Mouse (Mus musculus) hindbrain, embryonic 13.5 days (tissue): ENCODE results near the gene Kcnj16. TPM values are rescaled to one million over a fixed set of nuclear protein-coding genes. Genes with fewer than 3 reads are reported as not detected.

Experiments
- ATAC-seq: fragments of 200-750 bp; cut with Nextera tagmentation; 2 replicates; pipeline ENCODE4 v1.8.0; 2017; ENCODE audit warnings: moderate TSS enrichment; ENCODE audit not compliant: low FRiP score
- H3K27ac ChIP-seq: fragments of 300-500 bp; sonication (generic); 2 replicates; pipeline ENCODE4 v1.5.1; 2015; ENCODE audit warnings: inconsistent platforms, mild to moderate bottlenecking, moderate library complexity
- H3K27me3 ChIP-seq: fragments of 300-500 bp; sonication (generic); 2 replicates; pipeline ENCODE4 v1.6.1; 2015; ENCODE audit warnings: mild to moderate bottlenecking, inconsistent platforms
- H3K36me3 ChIP-seq: fragments of 300-500 bp; sonication (generic); 2 replicates; pipeline ENCODE4 v1.6.1; 2015; ENCODE audit warnings: mild to moderate bottlenecking, inconsistent platforms
- H3K4me1 ChIP-seq: fragments of 300-500 bp; sonication (generic); replicated peaks from 2 replicates; pipeline ENCODE4 v1.6.1; 2015; ENCODE audit warnings: inconsistent platforms
- H3K4me2 ChIP-seq: fragments of 300-500 bp; sonication (generic); 2 replicates; pipeline ENCODE4 v1.6.1; 2015; ENCODE audit warnings: inconsistent platforms, mild to moderate bottlenecking, moderate library complexity
- H3K4me3 ChIP-seq: fragments of 300-500 bp; sonication (generic); 2 replicates; pipeline ENCODE4 v1.5.1; 2015; ENCODE audit warnings: mild to moderate bottlenecking, inconsistent platforms
- H3K9ac ChIP-seq: fragments of 300-500 bp; sonication (generic); 2 replicates; pipeline ENCODE4 v1.6.1; 2015; ENCODE audit warnings: mild to moderate bottlenecking, inconsistent platforms
- H3K9me3 ChIP-seq: fragments of 300-500 bp; sonication (generic); 2 replicates; pipeline ENCODE4 v1.6.1; 2016; ENCODE audit warnings: inconsistent platforms
- WGBS: fragments of 180-500 bp; shearing (Covaris S2); methylation state at CpG from one replicate; pipeline ENCODE4 v1.1.7; 2015; 5-methylcytosine and 5-hydroxymethylcytosine counted together
- polyA plus RNA-seq: library from polyadenylated mRNA; unstranded; fragments of >200 nt; fragmentation: Nextera tagmentation; extraction: Ambion mirVana; gene quantifications from 2 replicates; pipeline ENCODE4 v1.2.1, GENCODE M21; 2015

Kcnj16 gene
- polyA plus RNA-seq, 1 experiment from 2014 or later: 0.36 TPM

DNA sequence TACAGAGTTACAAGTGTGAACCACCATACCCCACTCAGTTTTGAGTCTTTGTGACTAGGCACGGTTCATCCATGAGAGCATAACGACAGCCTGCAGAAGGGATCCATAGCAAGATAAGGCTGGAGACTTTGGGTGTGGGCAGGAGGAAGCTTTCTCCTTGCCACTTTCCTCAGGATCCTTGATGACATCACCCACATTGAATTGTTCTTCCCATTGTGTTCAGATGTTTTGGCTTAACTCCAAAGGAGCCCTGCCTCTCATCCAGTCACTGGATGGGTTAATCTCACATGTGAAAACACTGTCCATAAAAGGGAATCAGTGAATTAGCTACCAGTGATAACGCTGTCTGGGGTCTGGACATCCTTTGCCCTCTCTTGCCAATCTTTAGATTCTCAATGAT lies 37.3 kb downstream of the Kcnj16 start:
- ATAC-seq: no peak
- Histone ChIP-seq H3K9me3 (no peaks in the 10 kb centered on the region), H3K36me3 (no peaks in the 10 kb centered on the region), H3K4me1 (no peaks in the 10 kb centered on the region), H3K27ac (no peak overlapping the region), H3K9ac (no peak overlapping the region), H3K4me2 (no peak overlapping the region), H3K4me3 (no peak overlapping the region), H3K27me3 (no peaks in the 10 kb centered on the region)
- WGBS: 70% methylated on average over 3 of the region's 3 CpGs

DNA sequence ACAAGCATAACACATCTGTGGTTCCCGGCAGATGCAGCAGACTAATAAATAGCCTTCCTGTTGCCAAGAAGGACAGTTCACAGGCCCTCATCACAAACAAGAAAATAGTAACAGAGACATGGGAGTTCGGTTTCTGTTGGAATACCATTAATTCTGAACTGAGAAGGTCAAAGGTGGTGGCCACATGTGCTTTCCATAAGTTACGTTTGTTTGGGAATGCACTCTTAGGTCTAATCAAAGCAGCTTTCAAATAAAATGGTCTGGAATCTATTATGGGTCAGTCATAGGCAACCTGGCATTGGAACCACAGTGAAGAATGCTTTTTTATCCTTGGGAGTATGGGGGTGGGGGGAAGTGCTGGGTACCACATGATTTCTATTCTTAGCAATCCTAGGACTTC lies 41.6 kb downstream of the Kcnj16 start:
- no peak overlapping the region for H3K27ac ChIP-seq
- ATAC-seq: no peak
- H3K4me2 ChIP-seq: no peak overlapping the region
- no peaks in the 10 kb centered on the region for H3K27me3 ChIP-seq
- no peaks in the 10 kb centered on the region for H3K36me3 ChIP-seq
- H3K9me3 ChIP-seq: no peaks in the 10 kb centered on the region
- H3K4me1 ChIP-seq: no peaks in the 10 kb centered on the region
- H3K4me3 ChIP-seq: no peak overlapping the region
- WGBS: 85% methylated on average over 3 of the region's 3 CpGs
- H3K9ac ChIP-seq: no peak overlapping the region

DNA sequence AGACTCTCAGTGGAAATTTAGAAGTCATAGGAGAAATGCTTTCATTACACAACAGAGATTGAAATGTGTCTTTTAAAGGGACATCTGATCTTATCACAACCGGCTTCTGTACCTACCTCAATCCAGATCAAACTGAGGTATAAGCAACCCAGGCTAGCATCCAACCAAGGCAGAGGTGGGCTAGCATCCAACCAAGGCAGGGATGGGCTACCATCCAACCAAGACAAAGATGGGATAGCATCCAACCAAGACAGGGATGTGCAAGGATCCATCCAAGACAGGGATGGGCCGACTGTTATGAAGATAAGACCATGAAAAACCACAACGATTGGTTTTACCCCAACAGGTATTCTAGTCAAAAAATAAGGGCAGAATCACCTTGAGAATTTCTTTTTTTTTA lies 48.4 kb downstream of the Kcnj16 start:
- Histone ChIP-seq H3K27me3 (no peaks in the 10 kb centered on the region), H3K36me3 (no peaks in the 10 kb centered on the region), H3K4me1 (0 out of 2 replicates have a peak, but pooled peaks cover 3% of the 10 kb centered on the region), H3K4me3 (no peak overlapping the region), H3K27ac (no peak overlapping the region), H3K9ac (no peak overlapping the region), H3K4me2 (no peak overlapping the region), H3K9me3 (no peaks in the 10 kb centered on the region)
- 94% methylated on average over 3 of the region's 3 CpGs for WGBS
- ATAC-seq: no peak

DNA sequence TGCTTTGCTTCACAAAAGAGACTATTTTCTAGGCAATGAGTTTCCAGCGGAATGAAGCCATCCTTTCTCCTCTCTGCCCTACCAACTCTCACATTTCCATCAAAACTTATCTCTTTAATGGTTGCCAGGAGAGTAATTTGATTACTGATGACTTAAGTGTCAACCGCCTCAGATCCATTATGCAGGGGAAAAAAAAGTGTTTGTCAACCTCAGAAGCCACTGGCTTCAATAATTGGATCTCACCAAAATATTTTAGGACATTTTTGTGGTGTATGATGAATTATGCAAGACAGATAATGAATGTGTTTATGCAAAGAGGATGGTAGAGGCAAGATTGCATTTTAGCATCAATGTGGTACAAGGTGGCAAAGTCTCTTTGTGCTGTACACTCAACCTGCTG lies 52.4 kb downstream of the Kcnj16 start:
- no peak for ATAC-seq
- H3K4me1 ChIP-seq: peaks cover 13% of the 10 kb centered on the region
- H3K36me3 ChIP-seq: no peaks in the 10 kb centered on the region
- H3K4me2 ChIP-seq: no peak overlapping the region
- 25% methylated on average over 2 of the region's 2 CpGs for WGBS
- no peak overlapping the region for H3K9ac ChIP-seq
- no peaks in the 10 kb centered on the region for H3K27me3 ChIP-seq
- H3K9me3 ChIP-seq: no peaks in the 10 kb centered on the region
- no peak overlapping the region for H3K4me3 ChIP-seq
- H3K27ac ChIP-seq: no peak overlapping the region

DNA sequence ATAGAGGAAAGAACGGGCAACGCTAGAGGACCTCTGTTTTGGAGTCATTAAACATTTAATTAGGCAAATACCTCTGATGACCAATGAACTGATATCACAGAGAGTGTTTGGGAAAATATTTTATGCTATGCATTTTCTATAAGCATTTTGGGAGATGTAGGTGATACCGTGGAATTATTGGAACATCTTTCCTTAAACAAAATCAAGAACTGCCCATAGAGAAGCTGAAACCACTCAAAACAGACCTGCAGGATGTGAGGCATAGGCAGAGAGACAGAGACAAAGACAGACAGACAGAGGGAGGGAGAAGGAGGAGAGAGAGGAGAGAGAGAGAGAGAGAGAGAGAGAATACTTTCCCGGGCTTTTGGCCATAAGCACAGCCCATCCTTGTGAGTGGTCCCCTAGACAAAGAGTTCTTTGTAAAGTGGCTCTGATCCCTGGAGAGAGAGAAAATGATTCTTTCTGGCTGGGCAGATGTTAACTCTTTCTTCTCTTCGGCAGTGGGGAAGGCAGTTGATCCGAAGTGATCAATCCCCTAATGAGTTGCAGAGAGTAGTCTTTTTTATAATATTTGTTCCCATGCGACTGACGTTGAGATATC lies 54.9 kb downstream of the Kcnj16 start:
- Histone ChIP-seq H3K4me3 (no peak overlapping the region), H3K4me1 (peaks cover 13% of the 10 kb centered on the region), H3K9me3 (no peaks in the 10 kb centered on the region), H3K4me2 (no peak overlapping the region), H3K36me3 (no peaks in the 10 kb centered on the region), H3K27ac (no peak overlapping the region), H3K9ac (no peak overlapping the region), H3K27me3 (no peaks in the 10 kb centered on the region)
- 40% methylated on average over 8 of the region's 8 CpGs for WGBS
- ATAC-seq: no peak

DNA sequence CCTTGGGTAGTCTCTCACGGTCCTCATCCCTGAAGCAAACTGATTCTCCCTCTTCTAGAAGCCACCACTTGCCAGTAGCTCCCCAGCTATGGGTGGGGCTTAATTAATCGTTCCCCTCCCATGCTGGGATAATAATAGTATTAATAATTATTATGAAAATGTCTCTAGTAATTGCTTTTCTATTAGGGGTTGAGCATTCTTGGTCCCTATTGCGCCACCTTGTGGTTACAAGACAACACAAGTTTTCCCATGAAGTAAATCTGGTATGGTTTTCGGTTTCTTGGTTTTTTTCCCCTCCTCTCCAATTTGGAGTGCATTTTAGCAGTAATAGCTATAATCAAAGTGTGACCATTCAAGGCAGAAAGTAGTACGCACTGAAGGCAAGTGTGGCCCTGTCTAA lies 74.3 kb downstream of the Kcnj16 start:
- no peaks in the 10 kb centered on the region for H3K4me1 ChIP-seq
- H3K36me3 ChIP-seq: no peaks in the 10 kb centered on the region
- H3K9ac ChIP-seq: no peak overlapping the region
- 50% methylated on average over 5 of the region's 5 CpGs for WGBS
- no peak overlapping the region for H3K27ac ChIP-seq
- no peak overlapping the region for H3K4me3 ChIP-seq
- no peak overlapping the region for H3K4me2 ChIP-seq
- no peak for ATAC-seq
- H3K27me3 ChIP-seq: no peaks in the 10 kb centered on the region
- no peaks in the 10 kb centered on the region for H3K9me3 ChIP-seq

DNA sequence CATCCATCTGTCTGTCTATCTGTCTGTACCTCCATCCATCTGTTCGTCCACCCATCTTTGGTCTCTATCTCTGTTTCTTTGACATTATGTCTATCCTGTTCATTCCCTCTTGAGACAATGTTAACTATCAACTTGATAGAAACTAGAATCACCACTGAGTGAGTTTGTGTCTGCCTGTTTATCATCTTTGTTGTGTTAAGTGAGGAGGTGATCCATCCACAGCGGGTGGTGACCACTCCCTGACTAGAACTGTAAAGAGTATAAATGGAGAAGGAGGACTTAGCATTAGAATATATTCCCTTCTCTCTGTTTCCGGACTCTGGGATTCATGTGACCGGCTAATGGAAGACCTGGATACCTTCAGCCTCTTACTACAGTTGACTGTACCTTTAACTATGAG lies 75.5 kb downstream of the Kcnj16 start:
- no peak overlapping the region for H3K9ac ChIP-seq
- H3K27me3 ChIP-seq: no peaks in the 10 kb centered on the region
- no peak for ATAC-seq
- no peak overlapping the region for H3K4me2 ChIP-seq
- WGBS: 83% methylated on average over 4 of the region's 4 CpGs
- no peak overlapping the region for H3K27ac ChIP-seq
- no peaks in the 10 kb centered on the region for H3K36me3 ChIP-seq
- H3K9me3 ChIP-seq: no peaks in the 10 kb centered on the region
- H3K4me3 ChIP-seq: no peak overlapping the region
- no peaks in the 10 kb centered on the region for H3K4me1 ChIP-seq

DNA sequence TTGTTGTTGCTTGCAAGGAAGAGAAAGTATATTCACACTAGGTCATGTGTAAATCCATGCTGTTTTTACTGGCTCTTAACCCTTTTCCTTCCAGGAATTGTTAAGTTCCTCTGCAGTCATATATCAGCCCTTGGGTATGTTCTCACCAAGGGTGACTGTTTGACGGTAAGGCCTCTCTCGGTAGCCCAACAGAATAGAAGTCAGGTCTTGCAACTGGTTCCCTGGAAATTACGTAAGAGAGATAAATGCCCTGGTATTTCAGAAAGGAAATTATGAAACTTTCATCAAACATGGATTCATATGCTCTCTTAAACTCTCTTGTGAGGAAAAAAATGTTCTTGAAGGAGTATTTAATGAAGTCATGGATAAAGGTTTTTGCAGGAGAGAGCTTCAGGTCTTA lies 86.4 kb downstream of the Kcnj16 start:
- H3K36me3 ChIP-seq: no peaks in the 10 kb centered on the region
- WGBS: 91% methylated on average over 3 of the region's 3 CpGs
- no peaks in the 10 kb centered on the region for H3K4me1 ChIP-seq
- H3K9me3 ChIP-seq: no peaks in the 10 kb centered on the region
- H3K4me3 ChIP-seq: no peak overlapping the region
- H3K27ac ChIP-seq: no peak overlapping the region
- H3K27me3 ChIP-seq: no peaks in the 10 kb centered on the region
- no peak overlapping the region for H3K9ac ChIP-seq
- H3K4me2 ChIP-seq: no peak overlapping the region
- ATAC-seq: no peak

DNA sequence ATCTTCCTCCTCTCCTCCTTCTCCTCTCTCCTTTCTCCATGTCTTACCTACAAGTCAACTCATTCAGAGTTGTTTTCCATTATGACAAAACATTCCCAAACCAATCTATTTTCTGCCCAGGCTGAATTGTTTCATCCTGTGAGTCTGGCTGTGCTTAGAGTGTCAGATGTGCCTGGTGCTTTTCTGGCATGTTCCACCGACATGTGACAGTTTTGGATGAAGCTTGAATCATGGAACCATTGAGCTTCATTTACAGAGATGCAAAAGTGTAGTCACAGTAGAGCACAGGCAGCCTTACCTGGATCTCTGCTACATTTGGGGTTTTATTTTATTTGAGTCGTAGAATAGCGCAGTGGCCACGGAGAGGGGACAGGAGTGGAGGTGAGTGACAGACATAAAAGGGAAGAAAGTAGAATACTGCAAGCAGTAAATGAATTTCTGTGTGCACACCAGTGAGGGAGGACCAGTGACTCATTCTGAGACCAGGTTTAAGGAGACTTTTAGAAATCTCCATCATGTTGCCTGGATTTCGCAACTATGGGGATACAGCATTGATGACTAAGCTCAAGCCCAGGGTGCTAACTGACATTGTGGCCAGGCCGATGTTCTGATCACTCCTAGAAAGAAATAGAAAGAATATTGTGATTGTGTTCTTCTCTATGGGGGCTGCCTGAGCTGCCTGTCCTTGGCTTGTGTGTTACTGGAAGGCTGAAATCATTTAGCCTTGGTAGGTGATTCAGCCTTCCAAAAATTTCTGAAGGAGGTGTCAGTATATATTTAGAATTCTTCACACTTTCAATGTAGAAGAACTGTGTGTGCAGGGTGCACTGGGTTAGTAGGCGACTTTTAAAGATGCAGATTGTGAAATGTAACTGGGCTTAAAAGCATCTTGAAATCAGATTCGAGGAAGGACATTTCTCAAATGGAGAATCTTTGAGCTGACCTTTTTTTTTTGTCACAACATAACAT lies 87.3 kb downstream of the Kcnj16 start:
- Histone ChIP-seq H3K4me2 (no peak overlapping the region), H3K36me3 (no peaks in the 10 kb centered on the region), H3K9me3 (no peaks in the 10 kb centered on the region), H3K9ac (no peak overlapping the region), H3K4me1 (peaks cover 2% of the 10 kb centered on the region; the same call in 1 of the 2 replicates), H3K27me3 (no peaks in the 10 kb centered on the region), H3K4me3 (no peak overlapping the region), H3K27ac (no peak overlapping the region)
- 92% methylated on average over 8 of the region's 8 CpGs for WGBS
- ATAC-seq: no peak

DNA sequence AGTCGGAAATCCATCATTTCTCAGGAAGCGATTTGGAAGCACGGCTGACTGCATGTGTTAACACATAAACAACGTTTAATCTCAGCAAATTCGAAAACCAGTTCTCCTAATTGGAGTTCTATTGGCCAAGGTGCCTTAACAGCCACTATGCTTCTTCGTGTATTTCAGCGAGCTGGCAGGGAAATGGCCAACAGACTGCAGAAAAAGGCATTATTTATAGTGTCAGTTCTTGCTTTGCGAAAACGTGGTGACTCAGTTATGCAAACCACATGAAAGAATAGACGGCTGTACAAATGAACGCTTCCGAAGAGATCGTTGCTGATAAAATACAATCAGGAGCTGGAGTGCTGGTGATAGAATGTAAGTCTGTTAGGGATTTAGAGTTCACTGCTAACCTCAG lies 88.2 kb downstream of the Kcnj16 start:
- Histone ChIP-seq H3K27ac (no peak overlapping the region), H3K9ac (no peak overlapping the region), H3K4me3 (no peak overlapping the region), H3K27me3 (no peaks in the 10 kb centered on the region), H3K4me1 (peaks cover 7% of the 10 kb centered on the region; the same call in 1 of the 2 replicates), H3K9me3 (no peaks in the 10 kb centered on the region), H3K4me2 (no peak overlapping the region), H3K36me3 (no peaks in the 10 kb centered on the region)
- ATAC-seq: no peak
- WGBS: 75% methylated on average over 13 of the region's 13 CpGs

DNA sequence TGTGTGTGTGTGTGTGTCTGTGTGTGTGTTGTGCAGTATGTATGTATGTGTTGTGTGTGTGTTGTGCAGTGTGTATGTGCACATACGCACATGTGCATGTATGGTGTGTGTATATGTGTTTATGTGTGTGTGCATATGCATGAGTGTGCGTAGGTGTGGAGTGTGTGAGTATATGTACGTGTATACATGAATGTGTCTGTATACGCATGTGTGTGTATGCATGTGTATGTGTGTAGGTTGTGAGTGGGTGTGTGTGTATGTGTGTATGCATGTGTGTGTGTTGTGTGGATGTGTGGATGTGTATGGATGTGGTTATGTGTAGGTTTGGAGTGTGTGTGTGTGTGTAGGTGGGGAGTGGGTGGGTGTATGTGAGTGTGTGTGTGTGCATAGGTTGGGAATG lies 89.6 kb downstream of the Kcnj16 start:
- no peak for ATAC-seq
- H3K27ac ChIP-seq: no peak overlapping the region
- H3K4me1 ChIP-seq: peaks cover 7% of the 10 kb centered on the region; the same call in 1 of the 2 replicates
- no peak overlapping the region for H3K4me3 ChIP-seq
- H3K9ac ChIP-seq: no peak overlapping the region
- H3K4me2 ChIP-seq: no peak overlapping the region
- no peaks in the 10 kb centered on the region for H3K27me3 ChIP-seq
- no peaks in the 10 kb centered on the region for H3K36me3 ChIP-seq
- WGBS: 97% methylated on average over 4 of the region's 4 CpGs
- H3K9me3 ChIP-seq: no peaks in the 10 kb centered on the region

DNA sequence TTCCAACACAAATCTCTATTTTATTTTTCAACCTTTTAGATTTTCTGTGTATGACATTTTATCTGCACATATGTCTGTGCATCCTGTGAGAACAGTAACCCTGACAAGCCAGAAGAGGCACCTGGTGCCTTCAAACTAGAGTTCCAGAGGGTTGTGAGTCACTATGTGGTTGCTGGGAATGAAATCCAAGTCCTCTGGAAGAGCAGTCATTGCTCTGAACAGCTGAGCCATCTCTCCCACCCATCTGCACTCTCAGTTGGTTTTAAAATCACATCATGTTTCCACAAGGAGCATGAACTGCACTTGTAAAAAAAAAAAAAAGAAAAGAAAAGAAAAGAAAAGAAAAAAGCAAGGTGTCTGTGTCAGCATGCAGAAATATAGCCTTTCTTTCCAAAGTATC lies 91.6 kb downstream of the Kcnj16 start:
- peaks cover 11% of the 10 kb centered on the region; the same call in 1 of the 2 replicates for H3K4me1 ChIP-seq
- no peaks in the 10 kb centered on the region for H3K27me3 ChIP-seq
- H3K9me3 ChIP-seq: no peaks in the 10 kb centered on the region
- ATAC-seq: no peak
- H3K36me3 ChIP-seq: no peaks in the 10 kb centered on the region
- H3K4me3 ChIP-seq: no peak overlapping the region
- no peak overlapping the region for H3K4me2 ChIP-seq
- no peak overlapping the region for H3K27ac ChIP-seq
- H3K9ac ChIP-seq: no peak overlapping the region

DNA sequence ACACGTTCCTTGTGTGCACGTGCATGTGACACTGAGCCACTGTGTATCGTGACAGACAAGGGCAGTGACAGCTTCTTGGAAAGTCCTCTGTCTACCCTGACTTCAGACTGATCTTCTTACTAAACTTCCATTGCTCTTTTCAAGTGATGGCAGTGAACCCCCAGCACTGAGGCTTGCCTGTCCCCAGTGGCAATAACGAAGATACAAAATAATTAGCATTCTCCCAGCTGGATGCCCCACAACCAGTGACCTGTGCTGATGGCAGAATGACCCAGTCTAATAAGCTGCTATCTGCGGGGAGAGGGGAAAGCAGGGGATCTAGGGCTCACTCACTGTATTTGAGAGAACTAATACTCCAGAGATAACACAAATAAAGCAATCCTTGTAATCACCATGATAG lies 92.4 kb downstream of the Kcnj16 start:
- Histone ChIP-seq H3K36me3 (no peaks in the 10 kb centered on the region), H3K27me3 (no peaks in the 10 kb centered on the region), H3K27ac (0 out of 2 replicates have a peak overlapping the region, but pooled peaks have one; percentile 5), H3K9me3 (no peaks in the 10 kb centered on the region), H3K4me3 (no peak overlapping the region), H3K9ac (no peak overlapping the region), H3K4me2 (no peak overlapping the region), H3K4me1 (peaks cover 18% of the 10 kb centered on the region)
- WGBS: 34% methylated on average over 5 of the region's 5 CpGs
- no peak for ATAC-seq
